Mouse (Mus musculus): ENCODE data around the gene Cdk1. TPM values are rescaled to one million over a fixed set of nuclear protein-coding genes. Genes with fewer than 3 reads are reported as not detected.

Gene Cdk1
- polyA plus RNA-seq, 1 experiment from 2014 or later = 94.2 TPM

- H3K9me3 ChIP-seq (ENCODE audit: control insufficient read depth, low read length) = no peaks in the 10 kb centered on the region
- no peak overlapping the region for H3K4me2 ChIP-seq (ENCODE audit: low read length)
- DNase-seq (peak; percentile 36), ATAC-seq (ENCODE audit: low FRiP score, low TSS enrichment) (no peak)
- no peaks in the 10 kb centered on the region for H3K27me3 ChIP-seq (ENCODE audit: control insufficient read depth, insufficient read depth, low read length)
- no peak overlapping the region for H3K27ac ChIP-seq (replicated peaks; ENCODE audit: low read depth, low read length)
- H3K4me1 ChIP-seq (ENCODE audit: control insufficient read depth, insufficient read depth, low read length) = no peaks in the 10 kb centered on the region
- H3K9ac ChIP-seq (replicated peaks; ENCODE audit: low read length) = no peak overlapping the region
- H3K4me3 ChIP-seq (replicated peaks; ENCODE audit: low read depth, low read length) = no peak overlapping the region
- no peaks in the 10 kb centered on the region for H3K36me3 ChIP-seq (ENCODE audit: control insufficient read depth, insufficient read depth, low read length)
- WGBS = 92% methylated on average over 1 of the region's 1 CpGs
Measured at GRCm38 (mm10) chr10:69383186-69383585, 30.4 kb upstream of the Cdk1 start.

GRCm38 (mm10) chr10:69375154-69375553 is 22.4 kb upstream of the Cdk1 start:
- Histone ChIP-seq H3K4me2 (ENCODE audit: low read length) (no peak overlapping the region), H3K9me3 (ENCODE audit: control insufficient read depth, low read length) (no peaks in the 10 kb centered on the region), H3K27ac (replicated peaks; ENCODE audit: low read depth, low read length) (no peak overlapping the region), H3K4me3 (replicated peaks; ENCODE audit: low read depth, low read length) (no peak overlapping the region), H3K27me3 (ENCODE audit: control insufficient read depth, insufficient read depth, low read length) (no peaks in the 10 kb centered on the region), H3K36me3 (ENCODE audit: control insufficient read depth, insufficient read depth, low read length) (no peaks in the 10 kb centered on the region), H3K4me1 (ENCODE audit: control insufficient read depth, insufficient read depth, low read length) (no peaks in the 10 kb centered on the region), H3K9ac (replicated peaks; ENCODE audit: low read length) (no peak overlapping the region)
- ATAC-seq (ENCODE audit: low FRiP score, low TSS enrichment) (no peak), DNase-seq (no peak)
- 49% methylated on average over 7 of the region's 7 CpGs for WGBS

- H3K4me2 ChIP-seq (ENCODE audit: low read length) = no peak overlapping the region
- no peaks in the 10 kb centered on the region for H3K27me3 ChIP-seq (ENCODE audit: control insufficient read depth, insufficient read depth, low read length)
- H3K36me3 ChIP-seq (ENCODE audit: control insufficient read depth, insufficient read depth, low read length) = no peaks in the 10 kb centered on the region
- no peaks in the 10 kb centered on the region for H3K4me1 ChIP-seq (ENCODE audit: control insufficient read depth, insufficient read depth, low read length)
- no peak for DNase-seq
- no peak overlapping the region for H3K27ac ChIP-seq (replicated peaks; ENCODE audit: low read depth, low read length)
- ATAC-seq (ENCODE audit: low FRiP score, low TSS enrichment) = no peak
- no peak overlapping the region for H3K9ac ChIP-seq (replicated peaks; ENCODE audit: low read length)
- whole genome bisulfite sequencing = 58% methylated on average over 10 of the region's 10 CpGs
- H3K4me3 ChIP-seq (replicated peaks; ENCODE audit: low read depth, low read length) = no peak overlapping the region
- H3K9me3 ChIP-seq (ENCODE audit: control insufficient read depth, low read length) = no peaks in the 10 kb centered on the region
Measured at GRCm38 (mm10) chr10:69373796-69374550, 21.2 kb upstream of the Cdk1 start.

GRCm38 (mm10) chr10:69372061-69372460 is 19.3 kb upstream of the Cdk1 start:
- no peaks in the 10 kb centered on the region for H3K27me3 ChIP-seq (ENCODE audit: control insufficient read depth, insufficient read depth, low read length)
- H3K4me1 ChIP-seq (ENCODE audit: control insufficient read depth, insufficient read depth, low read length) = no peaks in the 10 kb centered on the region
- H3K9ac ChIP-seq (replicated peaks; ENCODE audit: low read length) = no peak overlapping the region
- WGBS = 91% methylated on average over 14 of the region's 14 CpGs
- H3K27ac ChIP-seq (replicated peaks; ENCODE audit: low read depth, low read length) = no peak overlapping the region
- no peaks in the 10 kb centered on the region for H3K36me3 ChIP-seq (ENCODE audit: control insufficient read depth, insufficient read depth, low read length)
- no peak overlapping the region for H3K4me3 ChIP-seq (replicated peaks; ENCODE audit: low read depth, low read length)
- no peak for DNase-seq
- no peaks in the 10 kb centered on the region for H3K9me3 ChIP-seq (ENCODE audit: control insufficient read depth, low read length)
- H3K4me2 ChIP-seq (ENCODE audit: low read length) = no peak overlapping the region
- no peak for ATAC-seq (ENCODE audit: low FRiP score, low TSS enrichment)

GRCm38 (mm10) chr10:69371441-69371840 is 18.7 kb upstream of the Cdk1 start:
- no peaks in the 10 kb centered on the region for H3K4me1 ChIP-seq (ENCODE audit: control insufficient read depth, insufficient read depth, low read length)
- WGBS = 15% methylated on average over 10 of the region's 10 CpGs
- no peak overlapping the region for H3K4me2 ChIP-seq (ENCODE audit: low read length)
- H3K9me3 ChIP-seq (ENCODE audit: control insufficient read depth, low read length) = no peaks in the 10 kb centered on the region
- peak; percentile 82 for DNase-seq
- no peaks in the 10 kb centered on the region for H3K27me3 ChIP-seq (ENCODE audit: control insufficient read depth, insufficient read depth, low read length)
- ATAC-seq (ENCODE audit: low FRiP score, low TSS enrichment) = no peak
- no peak overlapping the region for H3K4me3 ChIP-seq (replicated peaks; ENCODE audit: low read depth, low read length)
- no peaks in the 10 kb centered on the region for H3K36me3 ChIP-seq (ENCODE audit: control insufficient read depth, insufficient read depth, low read length)
- no peak overlapping the region for H3K9ac ChIP-seq (replicated peaks; ENCODE audit: low read length)
- H3K27ac ChIP-seq (replicated peaks; ENCODE audit: low read depth, low read length) = no peak overlapping the region

GRCm38 (mm10) chr10:69369321-69369720 is 16.6 kb upstream of the Cdk1 start:
- no peaks in the 10 kb centered on the region for H3K4me1 ChIP-seq (ENCODE audit: control insufficient read depth, insufficient read depth, low read length)
- H3K4me2 ChIP-seq (ENCODE audit: low read length) = no peak overlapping the region
- no peak overlapping the region for H3K4me3 ChIP-seq (replicated peaks; ENCODE audit: low read depth, low read length)
- H3K36me3 ChIP-seq (ENCODE audit: control insufficient read depth, insufficient read depth, low read length) = no peaks in the 10 kb centered on the region
- no peaks in the 10 kb centered on the region for H3K27me3 ChIP-seq (ENCODE audit: control insufficient read depth, insufficient read depth, low read length)
- H3K27ac ChIP-seq (replicated peaks; ENCODE audit: low read depth, low read length) = no peak overlapping the region
- DNase-seq (no peak), ATAC-seq (ENCODE audit: low FRiP score, low TSS enrichment) (no peak)
- H3K9ac ChIP-seq (replicated peaks; ENCODE audit: low read length) = no peak overlapping the region
- whole genome bisulfite sequencing = 82% methylated on average over 6 of the region's 6 CpGs
- no peaks in the 10 kb centered on the region for H3K9me3 ChIP-seq (ENCODE audit: control insufficient read depth, low read length)

- no peaks in the 10 kb centered on the region for H3K4me1 ChIP-seq (ENCODE audit: control insufficient read depth, insufficient read depth, low read length)
- DNase-seq (peak; percentile 59), ATAC-seq (ENCODE audit: low FRiP score, low TSS enrichment) (no peak)
- H3K27ac ChIP-seq (replicated peaks; ENCODE audit: low read depth, low read length) = no peak overlapping the region
- H3K9ac ChIP-seq (replicated peaks; ENCODE audit: low read length) = no peak overlapping the region
- no peak overlapping the region for H3K4me2 ChIP-seq (ENCODE audit: low read length)
- H3K4me3 ChIP-seq (replicated peaks; ENCODE audit: low read depth, low read length) = no peak overlapping the region
- H3K36me3 ChIP-seq (ENCODE audit: control insufficient read depth, insufficient read depth, low read length) = no peaks in the 10 kb centered on the region
- WGBS = 83% methylated on average over 13 of the region's 13 CpGs
- no peaks in the 10 kb centered on the region for H3K9me3 ChIP-seq (ENCODE audit: control insufficient read depth, low read length)
- no peaks in the 10 kb centered on the region for H3K27me3 ChIP-seq (ENCODE audit: control insufficient read depth, insufficient read depth, low read length)
Measured at GRCm38 (mm10) chr10:69366877-69367387, 14.2 kb upstream of the Cdk1 start.

GRCm38 (mm10) chr10:69366208-69366607 is 13.5 kb upstream of the Cdk1 start:
- no peaks in the 10 kb centered on the region for H3K4me1 ChIP-seq (ENCODE audit: control insufficient read depth, insufficient read depth, low read length)
- WGBS = 89% methylated on average over 11 of the region's 11 CpGs

GRCm38 (mm10) chr10:69359666-69360065 is 6.9 kb upstream of the Cdk1 start:
- ATAC-seq (ENCODE audit: low FRiP score, low TSS enrichment) (no peak), DNase-seq (no peak)
- H3K9ac ChIP-seq (replicated peaks; ENCODE audit: low read length) = no peak overlapping the region
- H3K4me2 ChIP-seq (ENCODE audit: low read length) = no peak overlapping the region
- whole genome bisulfite sequencing = 85% methylated on average over 1 of the region's 1 CpGs
- H3K4me1 ChIP-seq (ENCODE audit: control insufficient read depth, insufficient read depth, low read length) = no peaks in the 10 kb centered on the region
- H3K27me3 ChIP-seq (ENCODE audit: control insufficient read depth, insufficient read depth, low read length) = no peaks in the 10 kb centered on the region
- H3K36me3 ChIP-seq (ENCODE audit: control insufficient read depth, insufficient read depth, low read length) = no peaks in the 10 kb centered on the region
- H3K4me3 ChIP-seq (replicated peaks; ENCODE audit: low read depth, low read length) = no peak overlapping the region
- H3K9me3 ChIP-seq (ENCODE audit: control insufficient read depth, low read length) = no peaks in the 10 kb centered on the region
- no peak overlapping the region for H3K27ac ChIP-seq (replicated peaks; ENCODE audit: low read depth, low read length)

More at GRCm38 (mm10) chr10:69366208-69366607, 13.5 kb upstream of the Cdk1 start:
- Histone ChIP-seq H3K9ac (replicated peaks; ENCODE audit: low read length) (no peak overlapping the region), H3K27me3 (ENCODE audit: control insufficient read depth, insufficient read depth, low read length) (no peaks in the 10 kb centered on the region), H3K9me3 (ENCODE audit: control insufficient read depth, low read length) (no peaks in the 10 kb centered on the region), H3K4me2 (ENCODE audit: low read length) (no peak overlapping the region), H3K36me3 (ENCODE audit: control insufficient read depth, insufficient read depth, low read length) (no peaks in the 10 kb centered on the region), H3K4me3 (replicated peaks; ENCODE audit: low read depth, low read length) (no peak overlapping the region), H3K27ac (replicated peaks; ENCODE audit: low read depth, low read length) (no peak overlapping the region)
- DNase-seq (no peak), ATAC-seq (ENCODE audit: low FRiP score, low TSS enrichment) (no peak)

Data from midbrain, embryonic 14.5 days (tissue).